In genomic region chr9:50852634-50853349, GRCm38 (mm10) we compare ENCODE assay signal across 8 mouse cellular contexts. TPM values are rescaled to one million over a fixed set of nuclear protein-coding genes. Genes with fewer than 3 reads are reported as not detected.
A peak's percentile ranks its signal among the peaks of the same experiment; 100 is the strongest.
DNase-seq lines count a peak whose midpoint lies in the region; ATAC-seq and TF ChIP-seq lines count a peak whose summit lies in the region.

No protein-coding gene starts in this region.

- no peak overlapping the region for H3K9ac ChIP-seq in kidney, embryonic 14.5 days (ENCODE audit: low read depth, low read length)
- no peak overlapping the region for H3K9ac ChIP-seq in midbrain, postnatal 0 days (replicated peaks; ENCODE audit: low read length, poor library complexity, severe bottlenecking)

- no peak overlapping the region for H3K4me3 ChIP-seq in kidney, embryonic 14.5 days (ENCODE audit: low read length)
- H3K4me3 ChIP-seq in midbrain, postnatal 0 days (ENCODE audit: low read depth, low read length): no peak overlapping the region

- no peaks in the 10 kb centered on the region for H3K9me3 ChIP-seq in kidney, embryonic 14.5 days (ENCODE audit: control insufficient read depth, low read length)
- H3K9me3 ChIP-seq in midbrain, postnatal 0 days (ENCODE audit: low read length): no peaks in the 10 kb centered on the region

- no peak for DNase-seq in kidney, postnatal 14 days
- DNase-seq in urinary bladder, adult 2 months (ENCODE audit: low spot score): peak; percentile 48
- DNase-seq in urinary bladder, postnatal 10 days (ENCODE audit: low spot score): no peak
- peak; percentile 57 for DNase-seq in midbrain, postnatal 0 days (ENCODE audit: low spot score)
- DNase-seq in embryo, embryonic 11 days: no peak
- no peak for DNase-seq in cerebellum, postnatal 36 days

- H3K27ac ChIP-seq in kidney, embryonic 14.5 days (ENCODE audit: low read depth, low read length): no peak overlapping the region
- no peak overlapping the region for H3K27ac ChIP-seq in midbrain, postnatal 0 days (ENCODE audit: low read depth, low read length)

- ATAC-seq in kidney, embryonic 14.5 days (ENCODE audit: low FRiP score, low TSS enrichment): no peak
- peak; percentile 16 for ATAC-seq in granulocyte monocyte progenitor cell, adult 5-6 weeks (replicated peaks; ENCODE audit: poor library complexity, severe bottlenecking)
- no peak for ATAC-seq in midbrain, postnatal 0 days (ENCODE audit: low FRiP score)

- no peaks in the 10 kb centered on the region for H3K27me3 ChIP-seq in kidney, embryonic 14.5 days (ENCODE audit: control insufficient read depth, insufficient read depth, low read length)
- H3K27me3 ChIP-seq in midbrain, postnatal 0 days (ENCODE audit: insufficient read depth, low read length): no peaks in the 10 kb centered on the region

- TF ChIP-seq CTCF in midbrain, postnatal 0 days (IDR thresholded peaks at IDR 0.05): no peak

- 0 out of 2 replicates have a peak overlapping the region, but pooled peaks have one; percentile 6 for H3K4me2 ChIP-seq in kidney, embryonic 14.5 days (replicated peaks; ENCODE audit: low read depth, low read length)
- no peak overlapping the region for H3K4me2 ChIP-seq in midbrain, postnatal 0 days (ENCODE audit: low read depth, low read length, poor library complexity, severe bottlenecking)

- H3K4me1 ChIP-seq in kidney, embryonic 14.5 days (ENCODE audit: control insufficient read depth, insufficient read depth, low read length): peaks cover 15% of the 10 kb centered on the region
- 0 out of 2 replicates have a peak, but pooled peaks cover 2% of the 10 kb centered on the region for H3K4me1 ChIP-seq in midbrain, postnatal 0 days (ENCODE audit: insufficient read depth, low read length)

- WGBS in kidney, embryonic 14.5 days: 48% methylated on average over 17 of the region's 17 CpGs
- 59% methylated on average over 17 of the region's 17 CpGs for WGBS in midbrain, postnatal 0 days

- H3K36me3 ChIP-seq in kidney, embryonic 14.5 days (ENCODE audit: control insufficient read depth, insufficient read depth, low read length): no peaks in the 10 kb centered on the region
- no peaks in the 10 kb centered on the region for H3K36me3 ChIP-seq in midbrain, postnatal 0 days (ENCODE audit: insufficient read depth, low read length)

RNA-seq across cellular contexts. Expression of gene Ppp2r1b, which starts 7.7 kb away (rescaled TPM):
- 43.1 and 89.4 TPM in 2 replicates for polyA plus RNA-seq in kidney, embryonic 14.5 days (2014; fragmentation: Nextera tagmentation; extraction: Ambion mirVana)
- 20.9 and 23.5 TPM in 2 replicates for polyA plus RNA-seq in urinary bladder, adult 2 months (2012; rRNA removed)
- 32.3 and 37.3 TPM in 2 replicates for total RNA-seq in granulocyte monocyte progenitor cell, adult 5-6 weeks (2014; fragmentation: Nextera tagmentation)
- 42.6 and 42.8 TPM in 2 replicates for total RNA-seq in granulocyte monocyte progenitor cell, adult 5-6 weeks (2017)
- total RNA-seq in midbrain, postnatal 0 days (2014; rRNA removed): 14.8 and 17.0 TPM in 2 replicates
- polyA plus RNA-seq in midbrain, postnatal 0 days (2015; fragmentation: Nextera tagmentation; extraction: Ambion mirVana): 27.9 and 30.2 TPM in 2 replicates

Comparison
In these comparisons a context has a peak if more than half of its experiments do, and no peak if none do; other contexts are left out.
1. DNase-seq: peak in urinary bladder, adult 2 months (single experiment) and midbrain, postnatal 0 days (single experiment); none in kidney, postnatal 14 days (single experiment), urinary bladder, postnatal 10 days (single experiment), embryo, embryonic 11 days (single experiment) and cerebellum, postnatal 36 days (0 of 2).